Mouse (Mus musculus): ENCODE measurements at regions not wholly inside any gene's neighbourhood (a gene's known extent, or its start where the extent isn't known, plus 50 kb on each side); places are given as distances from the start of the nearest gene placed in this dataset.
A peak's percentile ranks its signal among the peaks of the same experiment; 100 is the strongest.

DNA sequence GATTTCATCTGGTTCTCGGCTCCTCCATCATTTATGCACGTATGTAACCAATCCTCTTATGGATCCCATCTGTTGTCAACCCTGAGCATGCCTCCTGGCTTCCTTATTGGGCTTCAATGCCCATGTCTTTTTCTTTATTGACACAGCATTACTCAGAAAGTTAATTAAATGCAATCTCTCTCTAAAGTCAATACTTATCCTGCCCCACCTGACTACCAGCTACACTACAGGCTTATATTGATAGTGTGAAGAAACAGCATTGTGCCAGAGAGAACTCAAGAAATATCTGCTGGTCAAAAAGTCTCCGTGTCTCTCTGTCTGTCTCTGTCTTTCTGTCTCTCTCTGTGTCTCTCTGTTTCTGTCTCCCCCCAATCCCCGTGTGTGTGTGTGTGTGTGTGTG is 194.7 kb upstream of the Rfx3 start:
- DNase-seq (ENCODE audit: low read depth, low spot score), result no peak

DNA sequence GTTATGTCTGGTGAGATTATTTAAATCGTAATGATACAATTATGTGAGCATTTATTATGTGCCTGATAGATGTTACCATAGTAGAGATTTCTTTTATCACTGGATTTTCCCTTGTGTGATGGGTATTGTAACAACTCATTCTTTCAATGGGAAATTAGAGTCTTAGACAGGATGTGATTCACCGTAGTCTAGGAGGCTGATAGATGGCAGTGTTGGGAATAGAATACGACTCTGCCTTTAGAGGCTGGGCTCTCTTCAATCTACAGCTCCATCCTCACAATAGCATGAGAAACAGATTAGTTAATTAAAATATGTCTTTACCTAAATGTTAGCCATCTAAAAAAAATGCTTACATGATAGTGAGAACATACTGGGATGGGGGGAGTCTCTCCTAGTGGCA is 192.8 kb upstream of the Rfx3 start:
- no peak for DNase-seq (ENCODE audit: low read depth, low spot score)

- no peak for DNase-seq (ENCODE audit: low read depth, low spot score)
Measured at GRCm38 (mm10) chr19:28199385-28199784, 188.4 kb upstream of the Rfx3 start.

DNA sequence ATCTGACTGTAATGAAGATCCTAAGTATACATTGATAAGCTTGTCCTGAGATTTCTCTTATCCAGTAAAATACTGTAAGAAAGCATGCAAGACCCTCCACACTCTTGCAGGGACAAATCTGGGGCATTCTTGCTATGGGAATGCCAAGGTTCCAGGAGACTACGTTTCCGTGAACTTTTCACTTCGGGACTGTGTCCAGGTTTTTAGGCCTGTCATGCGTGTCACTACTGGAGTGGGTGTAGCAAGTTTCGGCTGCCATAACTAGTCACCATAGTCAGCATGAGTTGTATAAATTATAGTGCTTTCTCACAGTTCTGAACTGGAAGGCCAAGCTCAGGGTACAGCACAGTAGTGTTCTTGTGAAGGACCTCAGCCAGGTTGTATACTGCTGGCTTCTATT is 185.9 kb upstream of the Rfx3 start:
- DNase-seq (ENCODE audit: low read depth, low spot score), result no peak

DNA sequence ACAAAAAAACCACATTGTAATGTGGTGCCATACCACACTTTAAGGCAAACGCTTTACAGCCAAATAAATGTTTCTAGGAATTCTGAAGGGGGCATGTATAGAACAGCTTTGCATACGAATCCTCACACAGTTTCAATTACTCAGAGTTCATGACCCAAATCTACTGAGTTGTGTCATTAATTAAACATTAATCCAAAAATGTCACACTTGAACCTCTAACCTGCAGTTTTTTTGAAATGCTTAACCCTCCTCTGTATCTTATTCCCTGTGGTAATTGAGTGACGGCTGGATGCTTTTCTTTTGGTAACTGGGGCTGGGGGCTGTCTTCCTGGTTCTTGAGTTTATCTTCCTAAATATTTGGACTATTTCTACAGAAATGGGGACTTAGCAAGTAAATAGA is 181.3 kb upstream of the Rfx3 start:
- no peak for DNase-seq (ENCODE audit: low read depth, low spot score)

GRCm38 (mm10) chr19:28191428-28192116 is 180.6 kb upstream of the Rfx3 start:
- DNase-seq (ENCODE audit: low read depth, low spot score), result no peak

GRCm38 (mm10) chr19:28190250-28190649 is 179.3 kb upstream of the Rfx3 start:
- no peak for DNase-seq (ENCODE audit: low read depth, low spot score)

GRCm38 (mm10) chr19:28188363-28188762 is 177.4 kb upstream of the Rfx3 start:
- DNase-seq (ENCODE audit: low read depth, low spot score), result no peak

- DNase-seq (ENCODE audit: low read depth, low spot score), result no peak
Measured at GRCm38 (mm10) chr19:28182411-28183182, 171.6 kb upstream of the Rfx3 start.

GRCm38 (mm10) chr19:28181171-28181570 is 170.2 kb upstream of the Rfx3 start:
- DNase-seq (ENCODE audit: low read depth, low spot score), result no peak

- no peak for DNase-seq (ENCODE audit: low read depth, low spot score)
Measured at GRCm38 (mm10) chr19:28178114-28178513, 167.1 kb upstream of the Rfx3 start.

GRCm38 (mm10) chr19:28176821-28177220 is 165.9 kb upstream of the Rfx3 start:
- no peak for DNase-seq (ENCODE audit: low read depth, low spot score)

DNA sequence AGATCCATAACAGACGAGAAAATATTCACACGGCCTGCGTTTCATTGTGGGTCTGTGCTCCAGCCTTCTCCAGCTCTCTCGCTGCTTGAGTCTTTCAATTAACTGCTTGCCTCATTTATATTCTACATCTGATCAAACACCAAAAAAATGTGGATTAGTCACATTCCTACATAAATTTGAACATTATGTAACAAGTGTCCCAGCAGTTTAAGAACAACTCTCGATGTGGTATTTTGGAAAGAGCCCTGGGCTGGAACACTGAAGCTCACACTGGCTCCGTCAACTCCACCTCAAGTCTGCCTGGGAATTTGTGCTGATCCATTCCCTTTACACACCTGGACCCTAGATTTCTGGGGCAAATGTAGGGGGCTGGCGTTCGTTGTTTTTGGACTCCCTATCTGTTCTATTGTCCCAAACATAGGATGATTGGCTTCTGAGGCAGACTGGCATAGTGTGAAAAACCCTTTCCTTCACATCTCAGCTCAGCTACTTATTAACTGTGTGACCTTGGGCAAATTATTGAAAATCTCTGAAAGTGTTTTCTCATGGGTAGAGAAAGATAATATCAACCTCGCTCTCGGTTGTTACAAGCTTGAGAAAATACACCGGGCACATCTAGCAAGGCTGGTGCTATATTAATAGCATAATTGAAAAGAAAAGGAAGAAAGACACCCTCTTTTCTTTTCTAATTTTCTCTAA is 161.0 kb upstream of the Rfx3 start:
- no peak for DNase-seq (ENCODE audit: low read depth, low spot score)

GRCm38 (mm10) chr19:28167451-28168165 is 156.6 kb upstream of the Rfx3 start:
- no peak for DNase-seq (ENCODE audit: low read depth, low spot score)

DNA sequence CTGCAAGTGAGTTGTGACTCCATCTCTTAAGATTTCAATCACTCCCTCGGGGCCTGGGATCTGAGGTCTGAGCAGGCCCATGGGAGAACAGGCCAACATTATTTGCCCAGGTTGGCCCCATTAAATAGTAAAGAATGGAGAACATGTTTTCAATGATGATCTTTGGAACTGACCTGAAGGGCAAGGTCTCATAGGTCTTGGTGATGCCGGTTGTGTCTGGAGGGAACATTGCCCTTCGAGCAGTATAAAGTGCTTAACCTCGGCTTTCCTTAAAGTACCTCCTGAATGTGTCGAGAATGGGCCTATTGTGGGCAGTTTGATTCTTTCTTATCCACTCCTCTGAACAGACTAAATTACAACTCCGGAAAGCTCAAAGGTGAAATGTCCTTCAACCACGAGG is 155.7 kb upstream of the Rfx3 start:
- no peak for DNase-seq (ENCODE audit: low read depth, low spot score)

DNA sequence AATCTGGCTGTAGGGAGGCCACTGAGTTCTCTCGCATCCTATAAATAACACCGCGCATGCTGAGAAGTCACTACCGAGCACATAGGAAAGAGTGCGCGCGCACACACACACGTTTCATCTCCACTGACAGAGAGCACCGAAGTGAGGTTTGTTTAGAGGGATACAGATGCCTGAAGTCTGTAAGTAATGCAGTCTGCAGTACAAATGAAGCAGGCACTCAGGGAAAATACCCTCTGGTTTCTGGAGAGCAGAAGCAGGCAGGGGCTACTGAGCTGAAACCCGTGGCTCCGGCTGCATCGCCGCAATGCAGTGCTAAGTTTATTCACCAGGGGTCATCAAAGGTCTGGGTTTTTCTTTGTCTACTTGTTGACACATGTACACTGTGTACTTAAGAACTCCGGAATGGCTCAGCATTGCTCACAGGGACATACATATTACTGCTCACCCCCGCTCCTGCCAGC is 155.0 kb upstream of the Rfx3 start:
- DNase-seq (ENCODE audit: low read depth, low spot score), result peak; percentile 80

GRCm38 (mm10) chr19:28163195-28163594 is 152.2 kb upstream of the Rfx3 start:
- no peak for DNase-seq (ENCODE audit: low read depth, low spot score)

- DNase-seq (ENCODE audit: low read depth, low spot score), result no peak
Measured at GRCm38 (mm10) chr19:28160582-28160981, 149.6 kb upstream of the Rfx3 start.

DNA sequence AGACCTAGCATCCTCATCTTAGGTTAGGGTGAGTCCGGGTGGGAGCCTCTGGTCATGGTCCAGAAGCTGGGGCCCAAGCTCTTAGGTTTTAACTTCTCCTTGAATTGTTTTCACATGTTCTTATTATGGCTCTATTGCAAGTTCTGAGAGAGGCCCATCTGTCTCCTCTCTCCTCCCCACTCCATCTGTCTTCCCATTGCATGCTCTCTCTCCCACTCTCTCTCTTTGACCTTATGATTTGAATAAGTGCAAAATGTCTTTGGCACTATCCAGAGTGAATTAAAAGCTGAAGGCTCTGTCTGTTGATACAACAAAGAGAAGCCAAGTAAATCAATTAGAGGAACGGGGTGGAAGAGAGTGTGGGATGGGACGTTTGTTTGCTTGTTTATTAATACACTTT is 146.2 kb upstream of the Rfx3 start:
- DNase-seq (ENCODE audit: low read depth, low spot score), result no peak

GRCm38 (mm10) chr19:28137581-28137980 is 126.6 kb upstream of the Rfx3 start:
- no peak for DNase-seq (ENCODE audit: low read depth, low spot score)

GRCm38 (mm10) chr19:28134806-28135205 is 123.8 kb upstream of the Rfx3 start:
- DNase-seq (ENCODE audit: low read depth, low spot score), result no peak
